Mouse (Mus musculus): ENCODE results near the gene Btbd9. TPM values are rescaled to one million over a fixed set of nuclear protein-coding genes. Genes with fewer than 3 reads are reported as not detected.

Btbd9 gene
- polyA plus RNA-seq, 1 experiment: 15.3 TPM

GRCm38 (mm10) chr17:30348031-30348430 is 228.3 kb downstream of the Btbd9 start:
- no peaks in the 10 kb centered on the region for H3K27me3 ChIP-seq (ENCODE audit: control insufficient read depth, insufficient read depth, insufficient read length)
- no peaks in the 10 kb centered on the region for H3K79me3 ChIP-seq (ENCODE audit: low read depth)
- H3K4me3 ChIP-seq (ENCODE audit: insufficient read depth, poor library complexity, severe bottlenecking): no peak overlapping the region
- TF ChIP-seq USF1 (IDR thresholded peaks at IDR 0.05; ENCODE audit: low read depth) (no peak), MAX (IDR thresholded peaks at IDR 0.05) (no peak), MYOG (IDR thresholded peaks at IDR 0.05; ENCODE audit: control insufficient read depth, extremely low read depth, insufficient read length) (no peak), CTCF (IDR thresholded peaks at IDR 0.05; ENCODE audit: control insufficient read depth, insufficient read depth, insufficient read length) (no peak), FOSL1 (IDR thresholded peaks at IDR 0.05; ENCODE audit: insufficient read depth, low read length, poor library complexity, severe bottlenecking) (no peak), MYOD1 (IDR thresholded peaks at IDR 0.05; ENCODE audit: control insufficient read depth, insufficient read length, low read depth) (no peak), CEBPB (IDR thresholded peaks at IDR 0.05; ENCODE audit: low read depth) (no peak)
- H3K79me2 ChIP-seq (ENCODE audit: control insufficient read depth, insufficient read depth): no peaks in the 10 kb centered on the region
- H3K36me3 ChIP-seq (ENCODE audit: control insufficient read depth, insufficient read depth): no peaks in the 10 kb centered on the region
- no peak overlapping the region for H3ac ChIP-seq (ENCODE audit: control insufficient read depth, insufficient read length, low read depth)

- Histone ChIP-seq H3K79me2 (ENCODE audit: control insufficient read depth, insufficient read depth) (no peaks in the 10 kb centered on the region), H3K36me3 (ENCODE audit: control insufficient read depth, insufficient read depth) (no peaks in the 10 kb centered on the region), H3K4me3 (ENCODE audit: insufficient read depth, poor library complexity, severe bottlenecking) (no peak overlapping the region), H3ac (ENCODE audit: control insufficient read depth, insufficient read length, low read depth) (no peak overlapping the region), H3K79me3 (ENCODE audit: low read depth) (no peaks in the 10 kb centered on the region), H3K27me3 (ENCODE audit: control insufficient read depth, insufficient read depth, insufficient read length) (no peaks in the 10 kb centered on the region)
- TF ChIP-seq CEBPB (IDR thresholded peaks at IDR 0.05; ENCODE audit: low read depth) (no peak), USF1 (IDR thresholded peaks at IDR 0.05; ENCODE audit: low read depth) (no peak), MAX (IDR thresholded peaks at IDR 0.05) (no peak), MYOG (IDR thresholded peaks at IDR 0.05; ENCODE audit: control insufficient read depth, extremely low read depth, insufficient read length) (no peak), CTCF (IDR thresholded peaks at IDR 0.05; ENCODE audit: control insufficient read depth, insufficient read depth, insufficient read length) (no peak), MYOD1 (IDR thresholded peaks at IDR 0.05; ENCODE audit: control insufficient read depth, insufficient read length, low read depth) (no peak), FOSL1 (IDR thresholded peaks at IDR 0.05; ENCODE audit: insufficient read depth, low read length, poor library complexity, severe bottlenecking) (no peak)
These were observed 229.1 kb downstream of the Btbd9 start for GRCm38 (mm10) chr17:30347101-30347613.

- Histone ChIP-seq H3K27me3 (ENCODE audit: control insufficient read depth, insufficient read depth, insufficient read length) (no peaks in the 10 kb centered on the region), H3K79me2 (ENCODE audit: control insufficient read depth, insufficient read depth) (no peaks in the 10 kb centered on the region), H3K4me3 (ENCODE audit: insufficient read depth, poor library complexity, severe bottlenecking) (no peak overlapping the region), H3K36me3 (ENCODE audit: control insufficient read depth, insufficient read depth) (no peaks in the 10 kb centered on the region), H3ac (ENCODE audit: control insufficient read depth, insufficient read length, low read depth) (no peak overlapping the region), H3K79me3 (ENCODE audit: low read depth) (no peaks in the 10 kb centered on the region)
- TF ChIP-seq USF1 (IDR thresholded peaks at IDR 0.05; ENCODE audit: low read depth): no peak
- no peak for TF ChIP-seq MAX (IDR thresholded peaks at IDR 0.05)
- TF ChIP-seq FOSL1 (IDR thresholded peaks at IDR 0.05; ENCODE audit: insufficient read depth, low read length, poor library complexity, severe bottlenecking): no peak
- TF ChIP-seq MYOD1 (IDR thresholded peaks at IDR 0.05; ENCODE audit: control insufficient read depth, insufficient read length, low read depth): no peak
- TF ChIP-seq MYOG (IDR thresholded peaks at IDR 0.05; ENCODE audit: control insufficient read depth, extremely low read depth, insufficient read length): no peak
- TF ChIP-seq CTCF (IDR thresholded peaks at IDR 0.05; ENCODE audit: control insufficient read depth, insufficient read depth, insufficient read length): no peak
- no peak for TF ChIP-seq CEBPB (IDR thresholded peaks at IDR 0.05; ENCODE audit: low read depth)
These were observed 231.3 kb downstream of the Btbd9 start for GRCm38 (mm10) chr17:30345008-30345407.

GRCm38 (mm10) chr17:30343701-30344473 is 232.4 kb downstream of the Btbd9 start:
- H3K79me2 ChIP-seq (ENCODE audit: control insufficient read depth, insufficient read depth): no peaks in the 10 kb centered on the region
- H3K36me3 ChIP-seq (ENCODE audit: control insufficient read depth, insufficient read depth): no peaks in the 10 kb centered on the region
- no peaks in the 10 kb centered on the region for H3K79me3 ChIP-seq (ENCODE audit: low read depth)
- H3ac ChIP-seq (ENCODE audit: control insufficient read depth, insufficient read length, low read depth): no peak overlapping the region
- TF ChIP-seq MYOG (IDR thresholded peaks at IDR 0.05; ENCODE audit: control insufficient read depth, extremely low read depth, insufficient read length) (no peak), FOSL1 (IDR thresholded peaks at IDR 0.05; ENCODE audit: insufficient read depth, low read length, poor library complexity, severe bottlenecking) (no peak), MAX (IDR thresholded peaks at IDR 0.05) (no peak), USF1 (IDR thresholded peaks at IDR 0.05; ENCODE audit: low read depth) (no peak), CTCF (IDR thresholded peaks at IDR 0.05; ENCODE audit: control insufficient read depth, insufficient read depth, insufficient read length) (no peak), CEBPB (IDR thresholded peaks at IDR 0.05; ENCODE audit: low read depth) (no peak), MYOD1 (IDR thresholded peaks at IDR 0.05; ENCODE audit: control insufficient read depth, insufficient read length, low read depth) (no peak)
- H3K27me3 ChIP-seq (ENCODE audit: control insufficient read depth, insufficient read depth, insufficient read length): no peaks in the 10 kb centered on the region
- no peak overlapping the region for H3K4me3 ChIP-seq (ENCODE audit: insufficient read depth, poor library complexity, severe bottlenecking)

- H3K27me3 ChIP-seq (ENCODE audit: control insufficient read depth, insufficient read depth, insufficient read length): no peaks in the 10 kb centered on the region
- H3ac ChIP-seq (ENCODE audit: control insufficient read depth, insufficient read length, low read depth): no peak overlapping the region
- no peaks in the 10 kb centered on the region for H3K79me2 ChIP-seq (ENCODE audit: control insufficient read depth, insufficient read depth)
- no peaks in the 10 kb centered on the region for H3K36me3 ChIP-seq (ENCODE audit: control insufficient read depth, insufficient read depth)
- no peaks in the 10 kb centered on the region for H3K79me3 ChIP-seq (ENCODE audit: low read depth)
- TF ChIP-seq MYOD1 (IDR thresholded peaks at IDR 0.05; ENCODE audit: control insufficient read depth, insufficient read length, low read depth): no peak
- TF ChIP-seq MAX (IDR thresholded peaks at IDR 0.05): no peak
- no peak for TF ChIP-seq FOSL1 (IDR thresholded peaks at IDR 0.05; ENCODE audit: insufficient read depth, low read length, poor library complexity, severe bottlenecking)
- TF ChIP-seq MYOG (IDR thresholded peaks at IDR 0.05; ENCODE audit: control insufficient read depth, extremely low read depth, insufficient read length): no peak
- TF ChIP-seq CEBPB (IDR thresholded peaks at IDR 0.05; ENCODE audit: low read depth): no peak
- no peak for TF ChIP-seq USF1 (IDR thresholded peaks at IDR 0.05; ENCODE audit: low read depth)
- no peak for TF ChIP-seq CTCF (IDR thresholded peaks at IDR 0.05; ENCODE audit: control insufficient read depth, insufficient read depth, insufficient read length)
- H3K4me3 ChIP-seq (ENCODE audit: insufficient read depth, poor library complexity, severe bottlenecking): no peak overlapping the region
These were observed 234.7 kb downstream of the Btbd9 start for GRCm38 (mm10) chr17:30341556-30341955.

Measured in C2C12 (cell line).